Mouse (Mus musculus): ENCODE results near the gene Olfr5. TPM values are rescaled to one million over a fixed set of nuclear protein-coding genes. Genes with fewer than 3 reads are reported as not detected.

The Olfr5 gene
- polyA plus RNA-seq (2021; fragmentation: Nextera tagmentation): not detected in 2 replicates
- long read RNA-seq, experiment 1: 0 reads
- long read RNA-seq, experiment 2: 0 reads

GRCm38 (mm10) chr7:6486841-6487240 lies at the start of gene Olfr5:
TSS of gene Olfr5 (minus strand) at chr7:6486941.

GRCm38 (mm10) chr7:6522850-6523249 lies 36.1 kb upstream of the Olfr5 start, which contains the start of gene Olfr1349:
TSS of gene Olfr1349 (minus strand) at chr7:6522950.

GRCm38 (mm10) chr7:6508648-6509047 lies 21.9 kb upstream of the Olfr5 start, which contains the start of gene Olfr1348:
TSS of gene Olfr1348 (minus strand) at chr7:6508748.

GRCm38 (mm10) chr7:6499655-6500054 lies 12.9 kb upstream of the Olfr5 start, which contains the start of gene Olfr1347:
TSS of gene Olfr1347 (minus strand) at chr7:6499755.

GRCm38 (mm10) chr7:6466951-6467350 lies 19.8 kb downstream of the Olfr5 start, which contains the start of gene Olfr1346:
TSS of gene Olfr1346 (plus strand) at chr7:6467101.

GRCm38 (mm10) chr7:6455868-6456267 lies 30.9 kb downstream of the Olfr5 start, which contains the start of gene Olfr1336:
TSS of gene Olfr1336 (plus strand) at chr7:6456168.

GRCm38 (mm10) chr7:6438388-6438787 lies 48.4 kb downstream of the Olfr5 start, which contains the start of gene Olfr1344:
TSS of gene Olfr1344 (plus strand) at chr7:6438688.

Other genes starting within 250 kb of the Olfr5 start
- not detected in 2 replicates for gene Epp13, start 234.2 kb downstream of the Olfr5 start, polyA plus RNA-seq (2021; fragmentation: Nextera tagmentation)
- 7.6 and 11.4 TPM in 2 replicates for gene Zfp667, start 200.4 kb downstream of the Olfr5 start, polyA plus RNA-seq (2021; fragmentation: Nextera tagmentation)
- gene Zfp583, start 155.7 kb downstream of the Olfr5 start, polyA plus RNA-seq (2021; fragmentation: Nextera tagmentation): 5.6 and 6.3 TPM in 2 replicates
- gene Gm3854, start 143.2 kb downstream of the Olfr5 start, polyA plus RNA-seq (2021; fragmentation: Nextera tagmentation): 1.5 and 2.5 TPM in 2 replicates
- 2.7 and 4.1 TPM in 2 replicates for gene Zfp78, start 123.7 kb downstream of the Olfr5 start, polyA plus RNA-seq (2021; fragmentation: Nextera tagmentation)
- gene Zfp28, start 103.6 kb downstream of the Olfr5 start, polyA plus RNA-seq (2021; fragmentation: Nextera tagmentation): 3.2 and 6.0 TPM in 2 replicates
- gene Smim17, start 88.2 kb downstream of the Olfr5 start, polyA plus RNA-seq (2021; fragmentation: Nextera tagmentation): 4.0 and 5.4 TPM in 2 replicates
- gene Gm20715, start 76.7 kb downstream of the Olfr5 start, polyA plus RNA-seq (2021; fragmentation: Nextera tagmentation): 0.09 TPM in 1 of 2 replicates, not detected in the other
- gene Olfr1344, start 48.3 kb downstream of the Olfr5 start, polyA plus RNA-seq (2021; fragmentation: Nextera tagmentation): 1.1 and 1.2 TPM in 2 replicates
- gene Olfr1336, start 30.8 kb downstream of the Olfr5 start, polyA plus RNA-seq (2021; fragmentation: Nextera tagmentation): not detected in 2 replicates
- gene Olfr1346, start 19.8 kb downstream of the Olfr5 start, polyA plus RNA-seq (2021; fragmentation: Nextera tagmentation): not detected in 2 replicates
- gene Olfr1347, start 12.8 kb upstream of the Olfr5 start, polyA plus RNA-seq (2021; fragmentation: Nextera tagmentation): not detected in 2 replicates
- not detected in 2 replicates for gene Olfr1348, start 21.8 kb upstream of the Olfr5 start, polyA plus RNA-seq (2021; fragmentation: Nextera tagmentation)
- gene Olfr1349, start 36.0 kb upstream of the Olfr5 start, polyA plus RNA-seq (2021; fragmentation: Nextera tagmentation): not detected in 2 replicates
- gene Olfr1350, start 77.9 kb upstream of the Olfr5 start, polyA plus RNA-seq (2021; fragmentation: Nextera tagmentation): not detected in 2 replicates
- 0.65 and 0.99 TPM in 2 replicates for gene Zim1, start 209.5 kb upstream of the Olfr5 start, polyA plus RNA-seq (2021; fragmentation: Nextera tagmentation)
- gene Peg3, start 243.5 kb upstream of the Olfr5 start, polyA plus RNA-seq (2021; fragmentation: Nextera tagmentation): 25.9 and 31.8 TPM in 2 replicates
- 3.9 and 5.0 TPM in 2 replicates for gene Usp29, start 243.6 kb upstream of the Olfr5 start, polyA plus RNA-seq (2021; fragmentation: Nextera tagmentation)